Comparison of ENCODE assay signal across 25 mouse cellular contexts in genomic region chr17:63997643-63998042, GRCm38 (mm10).
DNase-seq lines count a peak whose midpoint lies in the region; ATAC-seq lines count a peak whose summit lies in the region.
"Had no signal": no experiment of that assay in that cellular context is flagged by ENCODE, and none has a peak within 500 bp of the region (broad histone marks: within the 10 kb centered on the region; RNA-seq: fewer than 3 reads in every experiment).

No protein-coding gene starts in this region.

- WGBS in liver, embryonic 11.5 days: 79% methylated on average over 6 of the region's 6 CpGs
- 90% methylated on average over 6 of the region's 6 CpGs for WGBS in midbrain, embryonic 11.5 days
- WGBS in midbrain, embryonic 16.5 days: 93% methylated on average over 6 of the region's 6 CpGs
- 54% methylated on average over 6 of the region's 6 CpGs for WGBS in liver, embryonic 15.5 days (ENCODE audit: insufficient replicate concordance)

- H3K27ac ChIP-seq in liver, embryonic 11.5 days (ENCODE audit: low read depth, low read length): no peak overlapping the region
- H3K27ac ChIP-seq in midbrain, embryonic 11.5 days (ENCODE audit: low read depth, low read length): no peak overlapping the region
- no peak overlapping the region for H3K27ac ChIP-seq in midbrain, embryonic 16.5 days (ENCODE audit: low read length)
- H3K27ac ChIP-seq in liver, embryonic 15.5 days (replicated peaks): no peak overlapping the region
- H3K27ac ChIP-seq: embryonic facial prominence, embryonic 10.5 days; embryonic facial prominence, embryonic 12.5 days; forebrain, embryonic 13.5 days had no signal

- no peak overlapping the region for H3K4me3 ChIP-seq in liver, embryonic 11.5 days (ENCODE audit: low read depth, low read length)
- no peak overlapping the region for H3K4me3 ChIP-seq in midbrain, embryonic 11.5 days (ENCODE audit: low read depth, low read length)
- no peak overlapping the region for H3K4me3 ChIP-seq in midbrain, embryonic 16.5 days (ENCODE audit: low read depth, low read length)
- H3K4me3 ChIP-seq in liver, embryonic 15.5 days (replicated peaks): no peak overlapping the region
- H3K4me3 ChIP-seq: embryonic facial prominence, embryonic 10.5 days; embryonic facial prominence, embryonic 12.5 days; forebrain, embryonic 13.5 days had no signal

- no peak overlapping the region for H3K4me2 ChIP-seq in liver, embryonic 11.5 days
- no peak overlapping the region for H3K4me2 ChIP-seq in midbrain, embryonic 11.5 days
- no peak overlapping the region for H3K4me2 ChIP-seq in midbrain, embryonic 16.5 days (ENCODE audit: low read length)
- H3K4me2 ChIP-seq in liver, embryonic 15.5 days: no peak overlapping the region
- H3K4me2 ChIP-seq: embryonic facial prominence, embryonic 12.5 days; forebrain, embryonic 13.5 days had no signal

- peaks cover 2% of the 10 kb centered on the region; the same call in 1 of the 2 replicates for H3K4me1 ChIP-seq in liver, embryonic 11.5 days (replicated peaks; ENCODE audit: control insufficient read depth, insufficient read depth, low read length)
- H3K4me1 ChIP-seq in midbrain, embryonic 11.5 days (ENCODE audit: control insufficient read depth, insufficient read depth, low read length): no peaks in the 10 kb centered on the region
- no peaks in the 10 kb centered on the region for H3K4me1 ChIP-seq in midbrain, embryonic 16.5 days (ENCODE audit: control insufficient read depth, insufficient read depth, low read length)
- H3K4me1 ChIP-seq in liver, embryonic 15.5 days (replicated peaks): 0 out of 2 replicates have a peak, but pooled peaks cover 3% of the 10 kb centered on the region
- H3K4me1 ChIP-seq: embryonic facial prominence, embryonic 10.5 days; embryonic facial prominence, embryonic 12.5 days had no signal

- H3K9ac ChIP-seq in liver, embryonic 11.5 days (ENCODE audit: low read depth, low read length): no peak overlapping the region
- no peak overlapping the region for H3K9ac ChIP-seq in midbrain, embryonic 11.5 days (ENCODE audit: low read length)
- no peak overlapping the region for H3K9ac ChIP-seq in midbrain, embryonic 16.5 days (ENCODE audit: low read depth, low read length)
- no peak overlapping the region for H3K9ac ChIP-seq in liver, embryonic 15.5 days
- H3K9ac ChIP-seq: embryonic facial prominence, embryonic 12.5 days; forebrain, embryonic 13.5 days had no signal

- no peaks in the 10 kb centered on the region for H3K27me3 ChIP-seq in liver, embryonic 11.5 days (replicated peaks; ENCODE audit: control insufficient read depth, insufficient read depth, low read length)
- no peaks in the 10 kb centered on the region for H3K27me3 ChIP-seq in midbrain, embryonic 11.5 days (ENCODE audit: control insufficient read depth, insufficient read depth, low read length)
- H3K27me3 ChIP-seq in midbrain, embryonic 16.5 days (ENCODE audit: control insufficient read depth, insufficient read depth, low read depth, low read length): no peaks in the 10 kb centered on the region
- H3K27me3 ChIP-seq in liver, embryonic 15.5 days: no peaks in the 10 kb centered on the region
- H3K27me3 ChIP-seq: CH12.LX; embryonic facial prominence, embryonic 12.5 days; forebrain, embryonic 13.5 days; Patski had no signal

- DNase-seq in liver, embryonic 11.5 days (ENCODE audit: low spot score): no peak
- DNase-seq in liver: no peak
- DNase-seq in midbrain, embryonic 11.5 days (ENCODE audit: low spot score, missing footprints): peak; percentile 83
- DNase-seq in lung, postnatal 14 days: no peak
- no peak for DNase-seq in ovary, postnatal 36 days (ENCODE audit: low spot score)
- DNase-seq: adrenal gland, adult 8-10 months; adrenal gland, postnatal 14 days; adrenal gland, postnatal 36 days; B cell, adult 2 months; cerebellum, adult 11-12 months; cerebellum, adult 2 months; cerebellum, adult 9-10 months; cerebellum, postnatal 10 days; cerebellum, postnatal 25 days had no signal

- peak; percentile 72 for ATAC-seq in liver, embryonic 11.5 days (replicated peaks; ENCODE audit: low FRiP score)
- no peak for ATAC-seq in midbrain, embryonic 11.5 days (ENCODE audit: low FRiP score)
- ATAC-seq in midbrain, embryonic 16.5 days: no peak
- peak; percentile 25; the same call in 1 of the 2 replicates for ATAC-seq in liver, embryonic 15.5 days (ENCODE audit: insufficient read depth)
- ATAC-seq in megakaryocyte-erythroid progenitor cell, adult 5-6 weeks (replicated peaks; ENCODE audit: low FRiP score, low TSS enrichment, poor library complexity, severe bottlenecking): peak; percentile 47; the same call in 1 of the 2 replicates
- ATAC-seq: activated CD4-positive, CD25-positive, alpha-beta regulatory T cell, adult 4 months; CD4-positive, CD25-positive, alpha-beta regulatory T cell, adult 4 months; forebrain, embryonic 13.5 days; Patski had no signal

- no peaks in the 10 kb centered on the region for H3K36me3 ChIP-seq in liver, embryonic 11.5 days (ENCODE audit: control insufficient read depth, insufficient read depth, low read length)
- H3K36me3 ChIP-seq in midbrain, embryonic 11.5 days (ENCODE audit: control insufficient read depth, insufficient read depth, low read length): no peaks in the 10 kb centered on the region
- no peaks in the 10 kb centered on the region for H3K36me3 ChIP-seq in midbrain, embryonic 16.5 days (ENCODE audit: control insufficient read depth, insufficient read depth, low read length)
- H3K36me3 ChIP-seq in liver, embryonic 15.5 days (replicated peaks): no peaks in the 10 kb centered on the region
- H3K36me3 ChIP-seq: embryonic facial prominence, embryonic 10.5 days; embryonic facial prominence, embryonic 12.5 days had no signal

- no peaks in the 10 kb centered on the region for H3K9me3 ChIP-seq in liver, embryonic 11.5 days (ENCODE audit: control insufficient read depth, low read length)
- H3K9me3 ChIP-seq in midbrain, embryonic 11.5 days (ENCODE audit: control insufficient read depth, low read length): no peaks in the 10 kb centered on the region
- no peaks in the 10 kb centered on the region for H3K9me3 ChIP-seq in midbrain, embryonic 16.5 days (replicated peaks; ENCODE audit: control insufficient read depth, low read length, poor library complexity, severe bottlenecking)
- H3K9me3 ChIP-seq in liver, embryonic 15.5 days (replicated peaks): no peaks in the 10 kb centered on the region
- H3K9me3 ChIP-seq: embryonic facial prominence, embryonic 10.5 days; embryonic facial prominence, embryonic 12.5 days; forebrain, embryonic 13.5 days; G1E had no signal

Comparison
In these comparisons a context has a peak if more than half of its experiments do, and no peak if none do; other contexts are left out.
1. ATAC-seq: peak in liver, embryonic 11.5 days (single experiment), liver, embryonic 15.5 days (single experiment) and megakaryocyte-erythroid progenitor cell, adult 5-6 weeks (single experiment); none in midbrain, embryonic 11.5 days (single experiment) and midbrain, embryonic 16.5 days (single experiment).